Mouse (Mus musculus) ovary, postnatal 14 days (tissue): ENCODE measurements around the gene Gpc6.

Experiments
- DNase-seq: peaks from one replicate; pipeline ENCODE4 v3.0.0; 2022; ENCODE audit warnings: low spot score

The Gpc6 gene

GRCm38 (mm10) chr14:117854498-117854897 is 929.4 kb downstream of the Gpc6 start:
- DNase-seq: no peak

- DNase-seq: no peak
Observed at GRCm38 (mm10) chr14:117871268-117871667, 946.2 kb downstream of the Gpc6 start.

GRCm38 (mm10) chr14:117879313-117879712 is 954.2 kb downstream of the Gpc6 start:
- DNase-seq: no peak

GRCm38 (mm10) chr14:117881112-117881511 is 956.0 kb downstream of the Gpc6 start:
- DNase-seq: no peak

- DNase-seq: peak; percentile 25
Observed at GRCm38 (mm10) chr14:117882222-117882621, 957.1 kb downstream of the Gpc6 start.

GRCm38 (mm10) chr14:117889653-117890052 is 964.5 kb downstream of the Gpc6 start:
- no peak for DNase-seq

- DNase-seq: no peak
Observed at GRCm38 (mm10) chr14:117891426-117891825, 966.3 kb downstream of the Gpc6 start.

GRCm38 (mm10) chr14:117892026-117892425 is 966.9 kb downstream of the Gpc6 start:
- no peak for DNase-seq

- no peak for DNase-seq
Observed at GRCm38 (mm10) chr14:117894869-117895538, 969.9 kb downstream of the Gpc6 start.

GRCm38 (mm10) chr14:117895539-117895912 is 970.4 kb downstream of the Gpc6 start:
- DNase-seq: no peak

GRCm38 (mm10) chr14:117904300-117904699 is 979.2 kb downstream of the Gpc6 start:
- no peak for DNase-seq

GRCm38 (mm10) chr14:117905701-117906100 is 980.6 kb downstream of the Gpc6 start:
- no peak for DNase-seq

GRCm38 (mm10) chr14:117906361-117906760 is 981.2 kb downstream of the Gpc6 start:
- no peak for DNase-seq

GRCm38 (mm10) chr14:117908231-117908920 is 983.3 kb downstream of the Gpc6 start:
- DNase-seq: no peak

GRCm38 (mm10) chr14:117909046-117909445 is 983.9 kb downstream of the Gpc6 start:
- DNase-seq: no peak

GRCm38 (mm10) chr14:117910323-117910722 is 985.2 kb downstream of the Gpc6 start:
- no peak for DNase-seq

- DNase-seq: no peak
Observed at GRCm38 (mm10) chr14:117912624-117913270, 987.6 kb downstream of the Gpc6 start.

GRCm38 (mm10) chr14:117916577-117916976 is 991.5 kb downstream of the Gpc6 start:
- DNase-seq: no peak

- DNase-seq: no peak
Observed at GRCm38 (mm10) chr14:117918724-117919123, 993.6 kb downstream of the Gpc6 start.

- no peak for DNase-seq
Observed at GRCm38 (mm10) chr14:117919612-117920011, 994.5 kb downstream of the Gpc6 start.

- DNase-seq: no peak
Observed at GRCm38 (mm10) chr14:117921393-117922014, 996.4 kb downstream of the Gpc6 start.

GRCm38 (mm10) chr14:117923667-117924066 is 998.6 kb downstream of the Gpc6 start:
- no peak for DNase-seq
